Mouse (Mus musculus) liver, embryonic 12.5 days (tissue): Measurements from ENCODE around the gene Sp9. TPM values are rescaled to one million over a fixed set of nuclear protein-coding genes. Genes with fewer than 3 reads are reported as not detected.

Experiments used
- ATAC-seq: fragments of 200-750 bp; cut with Nextera tagmentation; 2 replicates; pipeline ENCODE4 v1.8.0; 2017; ENCODE audit warnings: moderate number of reproducible peaks, mild to moderate bottlenecking, moderate library complexity
- H3K27ac ChIP-seq: fragments of 300-500 bp; sonication (generic); 2 replicates; pipeline ENCODE4 v1.5.1; 2016; ENCODE audit warnings: mild to moderate bottlenecking
- H3K27me3 ChIP-seq: fragments of 300-500 bp; sonication (generic); replicated peaks from 2 replicates; pipeline ENCODE4 v1.6.1; 2016; ENCODE audit warnings: mild to moderate bottlenecking, moderate library complexity
- H3K36me3 ChIP-seq: fragments of 300-500 bp; sonication (generic); 2 replicates; pipeline ENCODE4 v1.6.1; 2016; ENCODE audit warnings: mild to moderate bottlenecking, moderate library complexity
- H3K4me1 ChIP-seq: fragments of 300-500 bp; sonication (generic); 2 replicates; pipeline ENCODE4 v1.6.1; 2016
- H3K4me2 ChIP-seq: fragments of 300-500 bp; sonication (generic); 2 replicates; pipeline ENCODE4 v1.6.1; 2016; ENCODE audit warnings: mild to moderate bottlenecking, moderate library complexity
- H3K4me3 ChIP-seq: fragments of 300-500 bp; sonication (generic); 2 replicates; pipeline ENCODE4 v1.5.1; 2016; ENCODE audit warnings: mild to moderate bottlenecking, moderate library complexity
- H3K9ac ChIP-seq: fragments of 300-500 bp; sonication (generic); 2 replicates; pipeline ENCODE4 v1.6.1; 2016; ENCODE audit warnings: mild to moderate bottlenecking, moderate library complexity
- H3K9me3 ChIP-seq: fragments of 300-500 bp; sonication (generic); replicated peaks from 2 replicates; pipeline ENCODE4 v1.6.1; 2016; ENCODE audit warnings: mild to moderate bottlenecking, moderate library complexity
- WGBS: fragments of 180-500 bp; shearing (Covaris S2); methylation state at CpG from one replicate; pipeline ENCODE4 v1.1.7; 2016; ENCODE audit not compliant: insufficient replicate concordance; 5-methylcytosine and 5-hydroxymethylcytosine counted together
- polyA plus RNA-seq: library from polyadenylated mRNA; unstranded; fragments of >200 nt; fragmentation: Nextera tagmentation; extraction: Ambion mirVana; gene quantifications from 2 replicates; pipeline ENCODE4 v1.2.1, GENCODE M21; 2016

Gene Sp9
- polyA plus RNA-seq, 1 experiment from 2014 or later: not detected

GRCm38 (mm10) chr2:73268281-73268680, 3.4 kb upstream of the Sp9 start:
- Histone ChIP-seq H3K9me3 (no peaks in the 10 kb centered on the region), H3K9ac (no peak overlapping the region), H3K36me3 (no peaks in the 10 kb centered on the region), H3K27ac (no peak overlapping the region), H3K27me3 (peaks cover 98% of the 10 kb centered on the region), H3K4me1 (peaks cover 38% of the 10 kb centered on the region), H3K4me3 (no peak overlapping the region), H3K4me2 (no peak overlapping the region)
- WGBS: 5% methylated on average over 12 of the region's 12 CpGs
- no peak for ATAC-seq

GRCm38 (mm10) chr2:73268836-73269395, 2.8 kb upstream of the Sp9 start:
- Histone ChIP-seq H3K36me3 (no peaks in the 10 kb centered on the region), H3K4me3 (no peak overlapping the region), H3K9me3 (no peaks in the 10 kb centered on the region), H3K4me2 (no peak overlapping the region), H3K9ac (no peak overlapping the region), H3K27me3 (peaks cover 98% of the 10 kb centered on the region), H3K4me1 (peaks cover 42% of the 10 kb centered on the region), H3K27ac (no peak overlapping the region)
- whole genome bisulfite sequencing: 5% methylated on average over 8 of the region's 8 CpGs
- ATAC-seq: no peak

GRCm38 (mm10) chr2:73269666-73270065, 2.1 kb upstream of the Sp9 start:
- Histone ChIP-seq H3K36me3 (no peaks in the 10 kb centered on the region), H3K4me3 (no peak overlapping the region), H3K9ac (no peak overlapping the region), H3K27me3 (peaks cover 98% of the 10 kb centered on the region), H3K9me3 (no peaks in the 10 kb centered on the region), H3K27ac (no peak overlapping the region), H3K4me1 (peaks cover 42% of the 10 kb centered on the region), H3K4me2 (no peak overlapping the region)
- no peak for ATAC-seq
- WGBS: 6% methylated on average over 17 of the region's 17 CpGs

DNA sequence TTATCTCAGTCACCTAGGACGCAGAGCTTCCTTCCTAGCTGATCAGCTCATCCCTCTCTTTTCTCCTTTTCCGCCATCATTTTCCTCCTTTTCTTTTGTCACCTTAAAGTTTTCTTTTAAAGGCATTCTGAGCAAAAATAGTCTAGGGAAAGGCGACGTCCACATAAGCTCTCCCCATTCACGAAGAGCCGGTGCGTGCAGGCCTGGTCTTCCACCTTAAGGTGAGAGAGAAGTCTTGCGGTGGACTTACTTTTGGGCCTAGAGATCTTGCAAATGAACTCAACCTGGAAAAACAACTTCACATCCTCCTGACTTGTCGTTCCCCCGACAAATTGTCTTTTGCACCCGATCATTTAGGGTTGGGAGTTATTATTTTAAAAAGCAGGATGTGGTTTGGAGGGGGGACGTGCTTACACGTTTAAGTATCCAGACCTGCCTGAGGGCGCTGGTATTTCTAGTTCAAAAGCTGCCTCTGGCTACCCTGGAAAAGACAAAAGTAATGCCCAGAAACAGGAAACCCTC, 1.6 kb upstream of the Sp9 start:
- no peaks in the 10 kb centered on the region for H3K9me3 ChIP-seq
- no peak overlapping the region for H3K27ac ChIP-seq
- peaks cover 44% of the 10 kb centered on the region for H3K4me1 ChIP-seq
- H3K27me3 ChIP-seq: peaks cover 97% of the 10 kb centered on the region
- no peak overlapping the region for H3K4me2 ChIP-seq
- H3K4me3 ChIP-seq: no peak overlapping the region
- WGBS: 2% methylated on average over 14 of the region's 14 CpGs
- no peak overlapping the region for H3K9ac ChIP-seq
- no peak for ATAC-seq
- H3K36me3 ChIP-seq: no peaks in the 10 kb centered on the region

DNA sequence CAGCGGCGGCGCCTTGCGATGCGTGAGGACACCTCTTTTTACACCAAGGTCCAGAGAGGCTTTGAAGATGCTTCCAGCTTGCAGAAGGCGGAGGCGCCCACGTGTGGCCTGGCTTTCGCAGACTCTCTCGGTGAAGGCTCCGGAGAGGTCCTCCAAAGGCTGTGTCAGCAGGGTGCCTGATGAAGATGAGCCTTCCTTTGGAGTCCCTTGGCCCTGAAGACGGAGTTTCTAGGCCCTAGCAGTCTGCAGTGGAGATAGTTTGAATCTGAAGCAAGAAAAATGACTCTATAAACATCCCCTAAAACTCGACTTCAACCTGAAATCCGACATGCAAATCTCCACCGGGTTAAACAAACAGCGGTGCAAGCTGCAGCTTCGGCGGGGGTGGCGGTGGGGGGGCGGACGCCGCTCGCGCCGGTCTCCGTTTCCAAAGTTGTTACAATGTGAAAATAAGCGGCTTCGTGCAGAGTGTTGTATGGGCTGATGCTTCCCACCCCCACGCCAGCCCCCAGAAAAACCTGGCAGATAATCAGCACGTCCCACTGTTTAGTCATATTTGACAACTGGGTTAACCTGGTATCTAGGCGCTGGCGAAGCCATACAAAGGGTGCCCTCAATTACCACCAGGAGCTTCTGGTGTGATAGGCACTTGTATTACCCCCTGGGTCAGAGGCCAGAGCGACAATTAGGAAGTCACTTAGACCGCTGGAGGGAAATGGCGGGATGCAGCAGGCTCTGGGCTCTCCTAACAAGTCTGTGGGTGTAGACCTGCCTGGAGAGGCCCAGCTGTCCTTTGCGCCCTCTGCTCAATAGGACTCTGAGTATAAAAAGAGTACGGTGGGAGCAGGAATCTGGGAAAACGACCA, 899 bp upstream of the Sp9 start:
- 0 out of 2 replicates have a peak overlapping the region, but pooled peaks have one; percentile 50 for H3K4me3 ChIP-seq
- no peak overlapping the region for H3K27ac ChIP-seq
- no peaks in the 10 kb centered on the region for H3K9me3 ChIP-seq
- WGBS: 2% methylated on average over 38 of the region's 38 CpGs
- no peaks in the 10 kb centered on the region for H3K36me3 ChIP-seq
- H3K9ac ChIP-seq: no peak overlapping the region
- peaks cover 93% of the 10 kb centered on the region for H3K27me3 ChIP-seq
- ATAC-seq: no peak
- peaks cover 44% of the 10 kb centered on the region for H3K4me1 ChIP-seq
- H3K4me2 ChIP-seq: peak overlapping the region; percentile 73; the same call in 1 of the 2 replicates

GRCm38 (mm10) chr2:73272351-73273248, 875 bp downstream of the Sp9 start:
- no peaks in the 10 kb centered on the region for H3K9me3 ChIP-seq
- no peak for ATAC-seq
- no peaks in the 10 kb centered on the region for H3K36me3 ChIP-seq
- peak overlapping the region; percentile 73 for H3K4me2 ChIP-seq
- peaks cover 50% of the 10 kb centered on the region for H3K4me1 ChIP-seq
- under 1% methylated on average over 52 of the region's 55 CpGs for WGBS
- peaks cover 93% of the 10 kb centered on the region for H3K27me3 ChIP-seq
- peak overlapping the region; percentile 17; the same call in 1 of the 2 replicates for H3K9ac ChIP-seq
- no peak overlapping the region for H3K27ac ChIP-seq
- peak overlapping the region; percentile 50 for H3K4me3 ChIP-seq

DNA sequence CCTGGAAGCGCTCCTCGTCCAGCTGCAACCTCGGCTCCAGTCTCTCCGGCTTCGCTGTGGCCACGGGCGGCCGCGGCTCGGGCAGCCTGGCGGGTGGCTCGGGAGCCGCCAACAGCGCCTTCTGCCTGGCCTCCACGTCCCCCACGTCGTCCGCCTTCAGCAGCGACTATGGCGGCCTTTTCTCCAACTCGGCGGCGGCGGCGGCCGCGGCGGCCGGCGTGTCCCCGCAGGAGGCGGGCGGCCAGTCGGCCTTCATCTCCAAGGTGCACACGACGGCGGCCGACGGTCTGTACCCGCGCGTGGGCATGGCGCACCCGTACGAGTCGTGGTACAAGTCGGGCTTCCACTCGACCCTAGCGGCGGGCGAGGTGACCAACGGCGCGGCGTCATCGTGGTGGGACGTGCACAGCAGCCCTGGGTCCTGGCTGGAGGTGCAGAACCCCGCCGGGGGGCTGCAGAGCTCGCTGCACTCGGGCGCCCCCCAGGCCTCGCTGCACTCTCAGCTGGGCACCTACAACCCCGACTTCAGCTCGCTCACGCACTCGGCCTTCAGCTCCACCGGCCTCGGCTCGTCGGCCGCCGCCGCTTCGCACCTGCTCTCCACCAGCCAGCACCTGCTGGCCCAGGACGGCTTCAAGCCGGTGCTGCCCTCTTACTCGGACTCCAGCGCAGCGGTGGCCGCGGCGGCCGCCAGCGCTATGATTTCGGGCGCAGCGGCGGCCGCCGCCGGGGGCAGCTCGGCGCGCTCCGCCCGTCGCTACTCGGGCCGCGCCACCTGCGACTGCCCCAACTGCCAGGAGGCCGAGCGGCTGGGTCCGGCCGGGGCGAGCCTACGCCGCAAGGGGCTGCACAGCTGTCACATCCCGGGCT, 1.8 kb downstream of the Sp9 start:
- peaks cover 50% of the 10 kb centered on the region for H3K4me1 ChIP-seq
- no peaks in the 10 kb centered on the region for H3K9me3 ChIP-seq
- H3K27me3 ChIP-seq: peaks cover 93% of the 10 kb centered on the region
- H3K4me3 ChIP-seq: peak overlapping the region; percentile 50
- H3K4me2 ChIP-seq: peak overlapping the region; percentile 73
- H3K9ac ChIP-seq: peak overlapping the region; percentile 17; the same call in 1 of the 2 replicates
- no peak overlapping the region for H3K27ac ChIP-seq
- WGBS: under 1% methylated on average over 96 of the region's 110 CpGs
- ATAC-seq: no peak
- no peaks in the 10 kb centered on the region for H3K36me3 ChIP-seq

GRCm38 (mm10) chr2:73274119-73274920, 2.6 kb downstream of the Sp9 start:
- peaks cover 93% of the 10 kb centered on the region for H3K27me3 ChIP-seq
- no peak overlapping the region for H3K9ac ChIP-seq
- no peak for ATAC-seq
- peak overlapping the region; percentile 73 for H3K4me2 ChIP-seq
- peak overlapping the region; percentile 50 for H3K4me3 ChIP-seq
- no peaks in the 10 kb centered on the region for H3K36me3 ChIP-seq
- peaks cover 58% of the 10 kb centered on the region for H3K4me1 ChIP-seq
- no peaks in the 10 kb centered on the region for H3K9me3 ChIP-seq
- WGBS: 1% methylated on average over 84 of the region's 88 CpGs
- no peak overlapping the region for H3K27ac ChIP-seq

- H3K27me3 ChIP-seq: peaks cover 93% of the 10 kb centered on the region
- no peak overlapping the region for H3K27ac ChIP-seq
- no peak overlapping the region for H3K9ac ChIP-seq
- H3K4me3 ChIP-seq: no peak overlapping the region
- peaks cover 66% of the 10 kb centered on the region for H3K4me1 ChIP-seq
- no peak overlapping the region for H3K4me2 ChIP-seq
- H3K36me3 ChIP-seq: no peaks in the 10 kb centered on the region
- 11% methylated on average over 8 of the region's 8 CpGs for WGBS
- ATAC-seq: no peak
- no peaks in the 10 kb centered on the region for H3K9me3 ChIP-seq
These were observed 3.7 kb downstream of the Sp9 start for GRCm38 (mm10) chr2:73275261-73276040.

DNA sequence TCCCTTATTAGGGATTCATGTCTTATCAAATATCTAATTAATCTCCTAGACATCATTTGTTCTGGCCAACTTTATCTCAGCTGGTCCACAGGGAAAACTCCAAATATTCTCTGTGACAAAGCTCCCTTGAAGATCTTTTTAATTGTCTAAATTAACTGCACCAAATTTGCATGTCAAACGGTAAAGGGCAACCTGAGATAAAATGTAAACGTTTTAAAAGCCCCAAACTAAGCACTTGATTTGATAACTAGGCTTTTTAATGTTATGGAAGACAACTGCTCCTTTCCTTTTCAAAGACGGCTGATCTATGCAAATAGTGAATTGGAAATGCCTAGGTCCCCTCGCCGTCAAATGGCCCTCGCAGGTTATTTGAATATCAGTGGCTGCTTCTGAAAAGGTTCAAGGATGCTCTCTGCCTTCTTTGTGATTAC, 4.4 kb downstream of the Sp9 start:
- Histone ChIP-seq H3K4me1 (peaks cover 68% of the 10 kb centered on the region), H3K9me3 (no peaks in the 10 kb centered on the region), H3K27ac (no peak overlapping the region), H3K9ac (no peak overlapping the region), H3K36me3 (no peaks in the 10 kb centered on the region), H3K4me3 (no peak overlapping the region), H3K27me3 (peaks cover 93% of the 10 kb centered on the region), H3K4me2 (no peak overlapping the region)
- 2% methylated on average over 6 of the region's 6 CpGs for WGBS
- ATAC-seq: no peak
